Mouse (Mus musculus) myocyte (in vitro differentiated cells): ENCODE measurements around the gene Sulf2.

Experiments
- E2F4 ChIP-seq: IDR thresholded peaks from one replicate; pipeline ENCODE4 v1.6.1; 2011; ENCODE audit warnings: mild to moderate bottlenecking, control low read depth, moderate library complexity; ENCODE audit not compliant: insufficient read depth
- POLR2A ChIP-seq: IDR thresholded peaks from one replicate; pipeline ENCODE4 v1.6.1; 2011; ENCODE audit warnings: low read depth, mild to moderate bottlenecking, control low read depth, moderate library complexity; ENCODE audit not compliant: insufficient read length
- POLR2AphosphoS2 ChIP-seq: IDR thresholded peaks from one replicate; pipeline ENCODE4 v1.6.1; 2011; ENCODE audit warnings: low read depth, control low read depth; ENCODE audit not compliant: insufficient read length
- USF1 ChIP-seq: IDR thresholded peaks from one replicate; pipeline ENCODE4 v1.6.1; 2011; ENCODE audit warnings: low read depth, mild to moderate bottlenecking, control low read depth, moderate library complexity

GRCm38 (mm10) chr2:166096300-166096699 lies 59.2 kb downstream of the Sulf2 start:
- TF ChIP-seq USF1 = no peak
- no peak for TF ChIP-seq POLR2A
- TF ChIP-seq E2F4 = no peak
- TF ChIP-seq POLR2AphosphoS2 = no peak
